Mouse (Mus musculus) forebrain, embryonic 10.5 days (tissue): Measurements from ENCODE around the gene Ybx1. TPM values are rescaled to one million over a fixed set of nuclear protein-coding genes. Genes with fewer than 3 reads are reported as not detected.

Experiments used
- DNase-seq: peaks from one replicate; pipeline ENCODE4 v3.0.0-alpha.2; 2017; ENCODE audit warnings: low spot score; ENCODE audit errors: extremely low spot score
- H3K27ac ChIP-seq: fragments of 300-500 bp; sonication (generic); 2 replicates; pipeline ENCODE4 v1.5.1; 2016; ENCODE audit warnings: mild to moderate bottlenecking
- H3K27me3 ChIP-seq: fragments of 300-500 bp; sonication (generic); 2 replicates; pipeline ENCODE4 v1.6.1; 2016; ENCODE audit warnings: mild to moderate bottlenecking; ENCODE audit not compliant: poor library complexity, severe bottlenecking
- H3K36me3 ChIP-seq: fragments of 300-500 bp; sonication (generic); replicated peaks from 2 replicates; pipeline ENCODE4 v1.6.1; 2016; ENCODE audit warnings: mild to moderate bottlenecking, moderate library complexity
- H3K4me1 ChIP-seq: fragments of 300-500 bp; sonication (generic); 2 replicates; pipeline ENCODE4 v1.6.1; 2016
- H3K4me3 ChIP-seq: fragments of 300-500 bp; sonication (generic); 2 replicates; pipeline ENCODE4 v1.5.1; 2016; ENCODE audit warnings: mild to moderate bottlenecking, moderate library complexity
- H3K9me3 ChIP-seq: fragments of 300-500 bp; sonication (generic); 2 replicates; pipeline ENCODE4 v1.6.1; 2016; ENCODE audit warnings: mild to moderate bottlenecking, moderate library complexity
- WGBS: fragments of 180-500 bp; shearing (Covaris S2); methylation state at CpG from one replicate; pipeline ENCODE4 v1.1.7; 2016; 5-methylcytosine and 5-hydroxymethylcytosine counted together
- polyA plus RNA-seq: library from polyadenylated mRNA; unstranded; fragments of >200 nt; fragmentation: Nextera tagmentation; extraction: Ambion mirVana; gene quantifications from 2 replicates; pipeline ENCODE4 v1.2.1, GENCODE M21; 2016

Gene Ybx1
- polyA plus RNA-seq, 1 experiment from 2014 or later, result 929 TPM

DNA sequence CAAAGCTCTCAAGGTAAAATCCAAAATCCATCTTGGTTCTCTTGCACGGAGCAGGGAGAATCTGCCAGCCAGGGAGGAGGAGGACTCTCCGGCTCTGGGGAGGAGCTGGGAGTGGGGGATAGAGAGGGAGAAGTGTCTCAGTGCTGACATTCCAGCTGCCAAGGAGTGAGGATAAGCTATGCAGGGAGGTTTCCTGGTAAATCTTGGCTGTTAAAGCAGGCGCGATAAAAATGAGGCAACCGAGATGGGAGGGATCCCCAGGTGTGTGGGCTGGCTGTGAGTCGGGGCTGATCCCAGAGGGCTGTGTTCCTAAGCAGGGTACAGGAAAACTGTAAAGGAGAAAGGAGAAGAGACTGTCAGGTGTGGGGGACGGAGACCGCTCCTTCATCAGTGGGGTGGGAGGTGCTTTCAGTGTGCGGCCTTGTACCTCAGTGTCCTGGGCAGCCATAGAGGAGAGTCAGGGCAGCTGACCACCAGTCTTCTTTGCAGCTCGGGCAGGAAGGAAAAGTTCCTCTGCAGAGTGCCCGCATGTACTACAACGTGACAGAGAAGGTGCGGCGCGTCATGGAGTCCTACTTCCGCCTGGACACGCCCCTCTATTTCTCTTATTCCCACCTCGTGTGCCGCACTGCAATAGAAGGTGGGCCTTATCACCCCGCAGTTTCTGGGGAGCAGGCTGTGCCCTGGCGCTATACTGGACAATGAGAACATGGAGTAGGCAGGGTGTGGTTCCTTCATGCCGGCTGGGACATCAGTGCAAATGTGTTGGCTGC lies 49.8 kb downstream of the Ybx1 start:
- Histone ChIP-seq H3K4me1 (peaks cover 17% of the 10 kb centered on the region), H3K9me3 (no peaks in the 10 kb centered on the region), H3K36me3 (peaks cover 77% of the 10 kb centered on the region), H3K27me3 (no peaks in the 10 kb centered on the region), H3K27ac (no peak overlapping the region), H3K4me3 (no peak overlapping the region)
- DNase-seq, result no peak
- 88% methylated on average over 22 of the region's 22 CpGs for WGBS

DNA sequence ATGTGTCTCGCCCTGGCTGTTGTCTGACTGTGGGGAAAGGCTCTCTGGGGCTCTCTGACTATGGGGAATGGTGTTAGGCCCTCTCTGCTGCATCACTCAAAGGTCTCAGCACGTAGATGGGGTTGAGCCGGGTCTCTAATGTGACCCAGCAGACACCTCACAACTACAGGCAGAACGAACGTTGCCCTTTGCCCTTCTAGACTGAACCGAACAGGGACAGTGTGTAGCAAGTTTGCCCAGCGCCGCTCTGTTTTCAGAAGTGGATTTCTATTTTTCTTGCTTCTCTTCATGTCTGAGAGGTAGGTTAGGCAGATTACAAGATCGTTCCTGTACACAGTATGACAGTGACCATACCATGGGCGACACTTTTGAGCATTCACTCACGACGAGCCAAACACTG lies 51.8 kb downstream of the Ybx1 start:
- H3K4me1 ChIP-seq, result peaks cover 22% of the 10 kb centered on the region
- peaks cover 75% of the 10 kb centered on the region for H3K36me3 ChIP-seq
- H3K9me3 ChIP-seq, result no peaks in the 10 kb centered on the region
- H3K27ac ChIP-seq, result no peak overlapping the region
- H3K27me3 ChIP-seq, result no peaks in the 10 kb centered on the region
- no peak overlapping the region for H3K4me3 ChIP-seq
- 94% methylated on average over 12 of the region's 12 CpGs for WGBS
- DNase-seq, result no peak

GRCm38 (mm10) chr4:119241664-119242063 lies 52.7 kb downstream of the Ybx1 start:
- no peaks in the 10 kb centered on the region for H3K9me3 ChIP-seq
- H3K4me1 ChIP-seq, result peaks cover 13% of the 10 kb centered on the region
- DNase-seq, result no peak
- H3K4me3 ChIP-seq, result no peak overlapping the region
- no peak overlapping the region for H3K27ac ChIP-seq
- peaks cover 79% of the 10 kb centered on the region for H3K36me3 ChIP-seq
- WGBS, result 88% methylated on average over 14 of the region's 14 CpGs
- H3K27me3 ChIP-seq, result no peaks in the 10 kb centered on the region

DNA sequence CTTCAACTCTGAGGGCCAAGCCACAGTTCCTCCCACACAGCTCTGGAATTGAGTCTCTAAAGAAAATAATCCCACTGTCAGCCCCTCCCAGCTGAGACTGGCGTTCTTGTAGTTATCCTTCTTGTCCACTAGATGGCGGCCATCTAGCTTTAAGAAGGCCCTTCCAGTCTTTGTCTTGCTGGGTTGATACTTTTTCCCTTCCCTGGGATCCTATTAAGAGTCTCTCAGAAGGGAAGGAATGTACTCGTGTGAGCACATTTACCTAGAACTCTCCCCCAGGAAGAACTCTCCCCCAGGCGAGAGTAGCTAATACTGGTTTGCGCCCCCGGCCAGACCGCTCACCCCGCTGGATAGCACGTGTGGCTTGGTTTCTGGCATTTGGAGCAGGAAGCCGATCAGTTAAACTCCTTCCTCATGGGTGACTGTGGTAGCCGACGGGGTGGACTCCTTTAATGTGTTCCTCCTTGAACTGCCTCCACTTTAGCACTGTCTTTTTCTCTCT lies 55.2 kb downstream of the Ybx1 start:
- DNase-seq, result peak; percentile 43
- Histone ChIP-seq H3K36me3 (peaks cover 60% of the 10 kb centered on the region), H3K4me3 (peak overlapping the region; percentile 16; the same call in 1 of the 2 replicates), H3K4me1 (peaks cover 15% of the 10 kb centered on the region), H3K27ac (peak overlapping the region; percentile 85), H3K27me3 (peaks cover 3% of the 10 kb centered on the region; the same call in 1 of the 2 replicates), H3K9me3 (no peaks in the 10 kb centered on the region)
- 46% methylated on average over 12 of the region's 12 CpGs for WGBS

DNA sequence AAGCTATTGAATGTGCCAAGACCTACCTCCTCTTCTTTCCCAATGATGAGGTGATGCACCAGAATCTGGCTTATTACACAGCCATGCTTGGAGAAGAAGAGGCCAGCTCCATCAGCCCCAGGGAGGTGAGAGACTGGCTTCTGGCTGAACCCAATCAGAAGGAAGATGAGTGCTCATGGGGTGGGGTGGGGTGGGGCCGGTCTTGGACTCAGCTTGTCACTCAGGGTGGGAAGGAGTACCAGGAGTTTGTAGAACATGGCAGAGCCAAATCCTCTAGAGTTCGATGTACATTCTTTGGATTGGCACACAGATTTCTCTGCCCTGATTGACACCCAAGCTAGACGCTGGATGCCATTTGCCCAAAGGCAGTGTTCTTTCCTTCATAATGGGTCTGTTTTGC lies 55.7 kb downstream of the Ybx1 start:
- Histone ChIP-seq H3K36me3 (peaks cover 54% of the 10 kb centered on the region), H3K27me3 (peaks cover 4% of the 10 kb centered on the region; the same call in 1 of the 2 replicates), H3K9me3 (no peaks in the 10 kb centered on the region), H3K4me3 (no peak overlapping the region), H3K27ac (no peak overlapping the region), H3K4me1 (peaks cover 19% of the 10 kb centered on the region)
- 76% methylated on average over 3 of the region's 3 CpGs for WGBS
- DNase-seq, result no peak

- peaks cover 4% of the 10 kb centered on the region; the same call in 1 of the 2 replicates for H3K27me3 ChIP-seq
- no peaks in the 10 kb centered on the region for H3K9me3 ChIP-seq
- 88% methylated on average over 3 of the region's 3 CpGs for WGBS
- no peak for DNase-seq
- H3K4me3 ChIP-seq, result peak overlapping the region; percentile 84; the same call in 1 of the 2 replicates
- peaks cover 29% of the 10 kb centered on the region for H3K4me1 ChIP-seq
- H3K36me3 ChIP-seq, result peaks cover 23% of the 10 kb centered on the region
- no peak overlapping the region for H3K27ac ChIP-seq
Observed at GRCm38 (mm10) chr4:119234348-119234747, 60.1 kb downstream of the Ybx1 start.

DNA sequence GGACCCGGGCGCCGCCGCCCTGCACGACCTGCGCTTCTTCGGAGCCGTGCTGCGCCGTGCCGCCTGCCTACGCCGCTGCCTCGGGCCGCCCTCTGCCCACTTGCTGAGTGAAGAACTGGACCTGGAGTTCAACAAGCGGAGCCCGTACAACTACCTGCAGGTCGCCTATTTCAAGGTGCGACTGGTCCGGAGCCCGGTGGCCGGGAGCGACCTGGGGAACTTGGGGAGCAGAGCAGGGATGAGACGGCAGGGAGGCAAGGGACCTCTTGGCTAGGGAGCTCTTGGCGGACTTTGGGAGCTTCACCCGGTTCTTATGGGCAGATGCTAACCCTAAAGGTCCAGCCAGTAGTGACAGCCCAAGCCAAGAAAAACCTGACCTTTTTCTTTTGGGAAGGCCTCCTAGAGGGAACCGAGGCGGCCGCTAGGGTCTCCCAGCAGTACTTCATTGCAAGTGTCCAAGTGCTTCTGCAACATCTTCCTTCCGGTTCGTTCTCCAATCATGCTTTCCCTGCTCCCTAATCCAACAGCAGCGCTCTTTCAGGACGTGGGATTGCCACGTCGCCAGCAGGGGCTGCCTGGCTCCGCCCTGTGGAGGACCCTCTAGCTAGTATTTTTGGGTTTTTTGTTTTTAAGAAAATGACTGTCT lies 61.0 kb downstream of the Ybx1 start:
- peak; percentile 69 for DNase-seq
- H3K4me3 ChIP-seq, result peak overlapping the region; percentile 84
- peaks cover 26% of the 10 kb centered on the region for H3K36me3 ChIP-seq
- under 1% methylated on average over 36 of the region's 36 CpGs for WGBS
- peak overlapping the region; percentile 83 for H3K27ac ChIP-seq
- H3K4me1 ChIP-seq, result peaks cover 25% of the 10 kb centered on the region
- H3K9me3 ChIP-seq, result no peaks in the 10 kb centered on the region
- peaks cover 4% of the 10 kb centered on the region; the same call in 1 of the 2 replicates for H3K27me3 ChIP-seq

- H3K27me3 ChIP-seq, result peaks cover 4% of the 10 kb centered on the region; the same call in 1 of the 2 replicates
- peaks cover 22% of the 10 kb centered on the region for H3K4me1 ChIP-seq
- H3K9me3 ChIP-seq, result no peaks in the 10 kb centered on the region
- peak within 1 kb of the TSS; percentile 87 for H3K27ac ChIP-seq
- peak within 1 kb of the TSS; percentile 84 for H3K4me3 ChIP-seq
- H3K36me3 ChIP-seq, result peaks cover 29% of the 10 kb centered on the region
- WGBS, result under 1% methylated on average over 71 of the region's 71 CpGs
- DNase-seq, result peak; percentile 97
Observed at GRCm38 (mm10) chr4:119232410-119233255, 61.8 kb downstream of the Ybx1 start, which contains the start of the genes AU022252 and P3h1. TSS of gene AU022252 (minus strand) at chr4:119232712. TSS of gene P3h1 (plus strand) at chr4:119232915.

Other genes with a start within 250 kb of the Ybx1 start
- gene Slc2a1, start 185.9 kb downstream of the Ybx1 start, polyA plus RNA-seq, result 204 and 222 TPM in 2 replicates
- gene Zfp691, start 120.4 kb downstream of the Ybx1 start, polyA plus RNA-seq, result 10.5 and 10.6 TPM in 2 replicates
- 9.8 and 12.3 TPM in 2 replicates for gene Ermap, start 104.6 kb downstream of the Ybx1 start, polyA plus RNA-seq
- 126 and 138 TPM in 2 replicates for gene Svbp, start 99.3 kb downstream of the Ybx1 start, polyA plus RNA-seq
- gene Tmem269, start 76.4 kb downstream of the Ybx1 start, polyA plus RNA-seq, result not detected in 2 replicates
- gene AU022252, start 61.9 kb downstream of the Ybx1 start, polyA plus RNA-seq, result 32.7 and 41.6 TPM in 2 replicates
- gene P3h1, start 61.7 kb downstream of the Ybx1 start, polyA plus RNA-seq, result 13.4 and 16.2 TPM in 2 replicates
- gene Cldn19, start 39.2 kb downstream of the Ybx1 start, polyA plus RNA-seq, result 0.16 TPM in 1 of 2 replicates, not detected in the other
- gene Ppih, start 25.9 kb upstream of the Ybx1 start, polyA plus RNA-seq, result 156 and 159 TPM in 2 replicates
- 7.0 and 8.1 TPM in 2 replicates for gene Ccdc30, start 120.9 kb upstream of the Ybx1 start, polyA plus RNA-seq
- gene Ppcs, start 127.8 kb upstream of the Ybx1 start, polyA plus RNA-seq, result 30.2 and 31.4 TPM in 2 replicates
- gene Zmynd12, start 128.2 kb upstream of the Ybx1 start, polyA plus RNA-seq, result 0.25 and 0.31 TPM in 2 replicates
- 3.1 and 3.2 TPM in 2 replicates for gene Rimkla, start 198.0 kb upstream of the Ybx1 start, polyA plus RNA-seq
- 21.3 and 23.4 TPM in 2 replicates for gene Foxj3, start 242.4 kb upstream of the Ybx1 start, polyA plus RNA-seq
- 2.1 and 2.5 TPM in 2 replicates for gene Frg2f1, start 244.9 kb upstream of the Ybx1 start, polyA plus RNA-seq